Mouse (Mus musculus) CH12.LX (cell line): ENCODE data around the gene Arpc5. TPM values are rescaled to one million over a fixed set of nuclear protein-coding genes. Genes with fewer than 3 reads are reported as not detected.

Experiments used
- DNase-seq: peaks from one replicate; pipeline ENCODE4 v3.0.0-alpha.2; 2013; ENCODE audit errors: extremely low read depth
- H3K27ac ChIP-seq: 2 replicates; pipeline ENCODE4 v1.5.1; 2012; ENCODE audit warnings: low read depth, mild to moderate bottlenecking, control low read depth, moderate library complexity; ENCODE audit not compliant: insufficient read depth
- H3K27me3 ChIP-seq: replicated peaks from 2 replicates; pipeline ENCODE3; 2012; ENCODE audit warnings: inconsistent platforms
- H3K36me3 ChIP-seq, 2 experiments: replicated peaks in 1 of 2; 2 replicates each; pipeline versions ENCODE3 to v1.6.1; 2012; ENCODE audit warnings: inconsistent platforms in 1 of 2, low read length in 1 of 2, mild to moderate bottlenecking in 1 of 2, mixed read lengths in 1 of 2, moderate library complexity in 1 of 2; ENCODE audit not compliant: control insufficient read depth in 1 of 2, insufficient read depth in 1 of 2
- H3K4me1 ChIP-seq, 2 experiments: 2 replicates each; pipeline ENCODE4 v1.6.1; 2012; ENCODE audit warnings: inconsistent platforms in 1 of 2, moderate library complexity in 1 of 2; ENCODE audit not compliant: insufficient read depth in 2 of 2, control insufficient read depth in 1 of 2
- H3K4me2 ChIP-seq: 2 replicates; pipeline ENCODE4 v1.6.1; 2012; ENCODE audit warnings: low read depth, mild to moderate bottlenecking, control low read depth; ENCODE audit not compliant: poor library complexity, insufficient read depth, severe bottlenecking
- H3K4me3 ChIP-seq, 3 experiments: fragments of 150-350 bp in 1 of 3; sonication (generic) in 1 of 3; replicated peaks in 1 of 3; 2 replicates each; pipeline versions ENCODE3 to v1.5.1; 2011 to 2012; ENCODE audit warnings: low read depth in 2 of 3, low read length in 2 of 3, mild to moderate bottlenecking in 2 of 3, moderate library complexity in 2 of 3, control low read depth in 1 of 3, improper control_type of control experiment in 1 of 3, inconsistent platforms in 1 of 3, mixed read lengths in 1 of 3; ENCODE audit not compliant: poor library complexity in 1 of 3
- H3K79me2 ChIP-seq: replicated peaks from 2 replicates; pipeline ENCODE4 v1.6.1; 2012; ENCODE audit warnings: mild to moderate bottlenecking, moderate library complexity; ENCODE audit not compliant: control insufficient read depth, poor library complexity, insufficient read depth, severe bottlenecking; ENCODE audit errors: extremely low read depth
- H3K9ac ChIP-seq: 2 replicates; pipeline ENCODE4 v1.6.1; 2012; ENCODE audit warnings: low read depth, mild to moderate bottlenecking, control low read depth, moderate library complexity; ENCODE audit not compliant: insufficient read depth
- H3K9me3 ChIP-seq: replicated peaks from 2 replicates; pipeline ENCODE3; 2012; ENCODE audit warnings: low read length, inconsistent platforms, mixed read lengths
- BHLHE40 ChIP-seq: IDR thresholded peaks from 2 replicates; pipeline ENCODE4 v1.6.1; 2011; ENCODE audit warnings: mild to moderate bottlenecking, low read depth, low read length, improper control_type of control experiment
- E2F4 ChIP-seq: IDR thresholded peaks from 2 replicates; pipeline ENCODE4 v1.6.1; 2011; ENCODE audit warnings: low read depth, low read length, improper control_type of control experiment; ENCODE audit not compliant: insufficient replicate concordance
- ELF1 ChIP-seq: IDR thresholded peaks from 2 replicates; pipeline ENCODE4 v1.6.1; 2014; ENCODE audit warnings: low read depth, mild to moderate bottlenecking, inconsistent platforms, low read length, improper control_type of control experiment
- JUND ChIP-seq: conservative IDR thresholded peaks from 2 replicates; pipeline ENCODE4 v1.6.1; 2011; ENCODE audit warnings: low read depth, low read length, improper control_type of control experiment
- KAT2A ChIP-seq: IDR thresholded peaks from 2 replicates; pipeline ENCODE4 v1.6.1; 2012; ENCODE audit warnings: low read length, improper control_type of control experiment, inconsistent platforms; ENCODE audit not compliant: insufficient replicate concordance
- MAFK ChIP-seq: IDR thresholded peaks from 2 replicates; pipeline ENCODE4 v1.6.1; 2011; ENCODE audit warnings: low read length, improper control_type of control experiment; ENCODE audit not compliant: insufficient replicate concordance
- MAX ChIP-seq: IDR thresholded peaks from 2 replicates; pipeline ENCODE4 v1.6.1; 2011; ENCODE audit warnings: low read length, improper control_type of control experiment
- MXI1 ChIP-seq: IDR thresholded peaks from 2 replicates; pipeline ENCODE4 v1.6.1; 2011; ENCODE audit warnings: mild to moderate bottlenecking, low read depth, low read length, improper control_type of control experiment
- MYC ChIP-seq: IDR thresholded peaks from 2 replicates; pipeline ENCODE4 v1.6.1; 2011; ENCODE audit warnings: low read depth, mild to moderate bottlenecking, improper control_type of control experiment, low read length
- NRF1 ChIP-seq: IDR thresholded peaks from 2 replicates; pipeline ENCODE4 v1.6.1; 2014; ENCODE audit warnings: low read depth, mild to moderate bottlenecking, inconsistent platforms, low read length, improper control_type of control experiment, moderate library complexity
- POLR2A ChIP-seq: IDR thresholded peaks from 2 replicates; pipeline ENCODE4 v1.6.1; 2011; ENCODE audit warnings: low read depth, mild to moderate bottlenecking, improper control_type of control experiment, low read length
- POLR2AphosphoS2 ChIP-seq: IDR thresholded peaks from 2 replicates; pipeline ENCODE4 v1.6.1; 2011; ENCODE audit warnings: low read depth, low read length, improper control_type of control experiment
- RAD21 ChIP-seq: IDR thresholded peaks from 2 replicates; pipeline ENCODE4 v1.6.1; 2011; ENCODE audit warnings: low read depth, mild to moderate bottlenecking, low read length, improper control_type of control experiment, moderate library complexity
- SIN3A ChIP-seq: IDR thresholded peaks from 2 replicates; pipeline ENCODE4 v1.6.1; 2012; ENCODE audit warnings: low read length, improper control_type of control experiment, inconsistent platforms
- SMC3 ChIP-seq: IDR thresholded peaks from 2 replicates; pipeline ENCODE4 v1.6.1; 2011; ENCODE audit warnings: low read depth, low read length, improper control_type of control experiment
- TBP ChIP-seq: conservative IDR thresholded peaks from 2 replicates; pipeline ENCODE4 v1.6.1; 2011; ENCODE audit warnings: low read depth, low read length, improper control_type of control experiment
- TCF12 ChIP-seq: IDR thresholded peaks from 2 replicates; pipeline ENCODE4 v1.6.1; 2014; ENCODE audit warnings: low read depth, mild to moderate bottlenecking, inconsistent platforms, low read length, improper control_type of control experiment
- ZMIZ1 ChIP-seq: IDR thresholded peaks from 2 replicates; pipeline ENCODE4 v1.6.1; 2012; ENCODE audit warnings: low read depth, mild to moderate bottlenecking, inconsistent platforms, low read length, improper control_type of control experiment
- dilution Hi-C: fragments of 300-500 bp; cut with MboI; formaldehyde crosslinking; loops from 2 replicates; pipeline ENCODE4 v1.14.3; 2020; ENCODE audit warnings: low sequenced_read_pairs; ENCODE audit not compliant: extremely low pct_unique_long_range_greater_than_20kb, extremely low pct_ligation_motif_present
- in situ Hi-C: fragments of 300-500 bp; cut with MboI; formaldehyde crosslinking; loops from 3 replicates; pipeline ENCODE4 v1.14.3; 2019; ENCODE audit warnings: low sequenced_read_pairs, low pct_ligation_motif_present, low pct_unique_long_range_greater_than_20kb, mixed read lengths
- polyA plus RNA-seq: library from polyadenylated mRNA; unstranded; fragments of >175 nt; gene quantifications from 2 replicates; pipeline ENCODE4 v1.2.1, GENCODE M21; 2012; ENCODE audit warnings: low read depth; ENCODE audit not compliant: insufficient read length
- total RNA-seq, 2 experiments: library from RNA; depleted of rRNA; stranded (reverse); fragments of 300-350 nt in 1 of 2; fragments of >200 nt in 1 of 2; gene quantifications; 2 replicates each; pipeline ENCODE4 v1.2.3; 2012 to 2014

Gene Arpc5
- total and polyA plus RNA-seq, 3 experiments: 125 to 399 (median 232) TPM

- no peak for TF ChIP-seq ZMIZ1
- TF ChIP-seq BHLHE40: no peak
- no peak for TF ChIP-seq E2F4
- TF ChIP-seq NRF1: no peak
- TF ChIP-seq TCF12: no peak
- no peak for TF ChIP-seq ELF1
- TF ChIP-seq RAD21: no peak
- TF ChIP-seq KAT2A: no peak
- TF ChIP-seq MAX: no peak
- TF ChIP-seq MXI1: no peak
- no peak for TF ChIP-seq MAFK
- no peak for TF ChIP-seq JUND
- TF ChIP-seq SMC3: no peak
- TF ChIP-seq TBP: no peak
- DNase-seq: no peak
- no peak overlapping the region for H3K9ac ChIP-seq
- in situ Hi-C loops: no loop called here
- dilution Hi-C loops: no loop called here
- H3K27ac ChIP-seq: no peak overlapping the region
- peaks cover 0 to 39% of the 10 kb centered on the region in 2 experiments; a peak in 2 of 4 replicates for H3K4me1 ChIP-seq
- no peaks in the 10 kb centered on the region for H3K27me3 ChIP-seq
- H3K79me2 ChIP-seq: no peaks in the 10 kb centered on the region
- H3K4me3 ChIP-seq: no peak overlapping the region
- no peak overlapping the region for H3K4me2 ChIP-seq
- no peaks in the 10 kb centered on the region for H3K36me3 ChIP-seq
- H3K9me3 ChIP-seq: no peaks in the 10 kb centered on the region
Measured at GRCm38 (mm10) chr1:152717329-152717728, 49.0 kb upstream of the Arpc5 start.

DNA sequence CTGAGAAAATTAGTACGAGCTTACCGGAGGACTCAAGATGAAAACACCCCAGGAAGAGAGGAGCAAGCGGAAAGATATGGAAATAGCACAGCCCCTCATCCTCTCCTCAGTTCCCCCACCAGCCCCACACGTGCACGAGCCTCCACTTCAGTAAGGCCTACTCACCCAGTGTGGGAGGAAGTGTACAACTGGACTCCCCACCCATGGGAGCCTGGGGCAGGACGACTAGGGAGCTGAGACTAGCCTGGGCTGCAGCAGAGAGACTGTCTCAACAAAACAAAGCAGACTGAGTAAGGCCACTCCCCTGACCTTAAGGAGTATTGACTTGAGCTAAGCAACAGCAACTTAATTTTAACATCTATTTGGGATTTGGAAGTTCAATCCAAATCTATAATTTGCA is 48.1 kb upstream of the Arpc5 start:
- no peaks in the 10 kb centered on the region for H3K27me3 ChIP-seq
- H3K79me2 ChIP-seq: no peaks in the 10 kb centered on the region
- in situ Hi-C loops: no loop called here
- H3K36me3 ChIP-seq: no peaks in the 10 kb centered on the region
- DNase-seq: no peak
- no peak overlapping the region for H3K27ac ChIP-seq
- dilution Hi-C loops: no loop called here
- H3K4me3 ChIP-seq: no peak overlapping the region
- H3K9me3 ChIP-seq: no peaks in the 10 kb centered on the region
- no peak overlapping the region for H3K9ac ChIP-seq
- peaks cover 0 to 39% of the 10 kb centered on the region in 2 experiments; a peak in 2 of 4 replicates for H3K4me1 ChIP-seq
- TF ChIP-seq BHLHE40: no peak
- TF ChIP-seq POLR2A: no peak
- TF ChIP-seq POLR2AphosphoS2: no peak
- TF ChIP-seq MYC: no peak
- no peak for TF ChIP-seq SIN3A
- TF ChIP-seq, all 38 proteins: peak for 0
- H3K4me2 ChIP-seq: no peak overlapping the region
